Comparison of ENCODE assay signal across 8 mouse cellular contexts in the genomic region with DNA sequence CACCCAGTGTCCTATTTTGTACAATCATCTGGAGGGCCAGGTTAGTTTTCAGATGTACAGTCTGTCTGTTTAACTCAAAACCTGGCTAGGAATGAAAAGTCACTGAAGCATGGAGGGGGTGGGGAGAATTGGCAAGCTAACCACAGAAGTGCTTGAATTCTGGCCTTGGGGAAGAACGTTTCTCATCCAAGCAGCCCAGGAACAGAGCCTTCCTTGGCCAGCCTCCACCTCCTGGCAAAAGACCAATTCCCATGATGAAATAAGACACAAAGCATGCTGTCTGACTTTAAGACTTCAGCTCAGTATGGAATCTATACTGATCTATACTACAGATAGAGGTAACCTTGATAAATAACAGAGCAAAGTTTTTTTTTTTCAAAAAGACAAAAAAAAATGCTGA.
DNase-seq lines count a peak whose midpoint lies in the region; ATAC-seq and TF ChIP-seq lines count a peak whose summit lies in the region.

No protein-coding gene starts in this region.

- WGBS in hindbrain, embryonic 16.5 days = 35% methylated on average over 1 of the region's 1 CpGs
- WGBS in hindbrain, embryonic 10.5 days = 55% methylated on average over 1 of the region's 1 CpGs
- 0% methylated on average over 1 of the region's 1 CpGs for WGBS in lung, postnatal 0 days
- WGBS in intestine, embryonic 16.5 days = 26% methylated on average over 1 of the region's 1 CpGs

- peaks cover 8% of the 10 kb centered on the region for H3K4me1 ChIP-seq in hindbrain, embryonic 16.5 days (ENCODE audit: control insufficient read depth, insufficient read depth, low read depth, low read length)
- peaks cover 11% of the 10 kb centered on the region for H3K4me1 ChIP-seq in hindbrain, embryonic 10.5 days (replicated peaks)
- H3K4me1 ChIP-seq in lung, postnatal 0 days (ENCODE audit: insufficient read depth, low read depth, low read length) = peaks cover 9% of the 10 kb centered on the region; the same call in 1 of the 2 replicates
- peaks cover 8% of the 10 kb centered on the region; the same call in 1 of the 2 replicates for H3K4me1 ChIP-seq in intestine, embryonic 16.5 days (ENCODE audit: control insufficient read depth, insufficient read depth, low read length)

- peak; percentile 64 for ATAC-seq in hindbrain, embryonic 16.5 days
- ATAC-seq in lung, postnatal 0 days = 0 out of 2 replicates have a peak, but pooled peaks have one; percentile 27
- no peak for ATAC-seq in intestine, embryonic 16.5 days

- no peak overlapping the region for H3K4me2 ChIP-seq in hindbrain, embryonic 16.5 days (ENCODE audit: low read length)
- no peak overlapping the region for H3K4me2 ChIP-seq in lung, postnatal 0 days (replicated peaks; ENCODE audit: low read depth, low read length)
- no peak overlapping the region for H3K4me2 ChIP-seq in intestine, embryonic 16.5 days (ENCODE audit: low read depth, low read length)

- intact Hi-C loops in heart, postnatal 14 days (cut with DNase I) = no loop called here

- no peaks in the 10 kb centered on the region for H3K36me3 ChIP-seq in hindbrain, embryonic 16.5 days (ENCODE audit: control insufficient read depth, insufficient read depth, low read length)
- H3K36me3 ChIP-seq in hindbrain, embryonic 10.5 days = no peaks in the 10 kb centered on the region
- H3K36me3 ChIP-seq in lung, postnatal 0 days (ENCODE audit: insufficient read depth, low read length) = no peaks in the 10 kb centered on the region
- no peaks in the 10 kb centered on the region for H3K36me3 ChIP-seq in intestine, embryonic 16.5 days (ENCODE audit: control insufficient read depth, insufficient read depth, low read length)

- no peaks in the 10 kb centered on the region for H3K27me3 ChIP-seq in hindbrain, embryonic 16.5 days (replicated peaks; ENCODE audit: control insufficient read depth, insufficient read depth, low read length)
- H3K27me3 ChIP-seq in hindbrain, embryonic 10.5 days (ENCODE audit: insufficient read depth, poor library complexity, severe bottlenecking) = peaks cover 12% of the 10 kb centered on the region; the same call in 1 of the 2 replicates
- H3K27me3 ChIP-seq in lung, postnatal 0 days (replicated peaks; ENCODE audit: insufficient read depth, low read length) = no peaks in the 10 kb centered on the region
- H3K27me3 ChIP-seq in intestine, embryonic 16.5 days (replicated peaks; ENCODE audit: control insufficient read depth, insufficient read depth, low read length) = no peaks in the 10 kb centered on the region

- no peak overlapping the region for H3K4me3 ChIP-seq in hindbrain, embryonic 16.5 days (ENCODE audit: low read length)
- H3K4me3 ChIP-seq in hindbrain, embryonic 10.5 days = no peak overlapping the region
- H3K4me3 ChIP-seq in lung, postnatal 0 days (ENCODE audit: low read depth, low read length) = no peak overlapping the region
- no peak overlapping the region for H3K4me3 ChIP-seq in intestine, embryonic 16.5 days (ENCODE audit: low read length)

- no peak for DNase-seq in hindbrain, embryonic 10.5 days (ENCODE audit: low spot score)
- peak; percentile 94 to 98 for DNase-seq in adrenal gland, adult (ENCODE audit: inconsistent age in 2 of 2, low spot score in 1 of 2)
- peak; percentile 95 to 96 for DNase-seq in cerebellum, postnatal 10 days
- peak; percentile 80 to 83 for DNase-seq in heart, postnatal 14 days
- peak; percentile 83 for DNase-seq in lung, postnatal 0 days (ENCODE audit: low spot score)
- no peak for DNase-seq in thymus, postnatal 36 days

- H3K27ac ChIP-seq in hindbrain, embryonic 16.5 days (ENCODE audit: low read depth, low read length) = no peak overlapping the region
- no peak overlapping the region for H3K27ac ChIP-seq in hindbrain, embryonic 10.5 days
- no peak overlapping the region for H3K27ac ChIP-seq in lung, postnatal 0 days (ENCODE audit: low read length)
- H3K27ac ChIP-seq in intestine, embryonic 16.5 days (ENCODE audit: low read length) = no peak overlapping the region

- TF ChIP-seq CTCF in lung, postnatal 0 days (IDR thresholded peaks at IDR 0.05) = no peak

- H3K9me3 ChIP-seq in hindbrain, embryonic 16.5 days (ENCODE audit: control insufficient read depth, low read length) = no peaks in the 10 kb centered on the region
- H3K9me3 ChIP-seq in hindbrain, embryonic 10.5 days = no peaks in the 10 kb centered on the region
- H3K9me3 ChIP-seq in lung, postnatal 0 days (ENCODE audit: low read length) = no peaks in the 10 kb centered on the region
- no peaks in the 10 kb centered on the region for H3K9me3 ChIP-seq in intestine, embryonic 16.5 days (ENCODE audit: control insufficient read depth, low read length)

- no peak overlapping the region for H3K9ac ChIP-seq in hindbrain, embryonic 16.5 days (ENCODE audit: low read depth, low read length)
- H3K9ac ChIP-seq in lung, postnatal 0 days (replicated peaks; ENCODE audit: low read depth) = no peak overlapping the region
- H3K9ac ChIP-seq in intestine, embryonic 16.5 days (ENCODE audit: low read depth, low read length) = no peak overlapping the region

- TF ChIP-seq EP300 in lung, postnatal 0 days (IDR thresholded peaks at IDR 0.05) = peak; percentile 45; the same call in 1 of the 2 replicates

Comparison
In these comparisons a context has a peak if more than half of its experiments do, and no peak if none do; other contexts are left out.
1. DNase-seq: peak in adrenal gland, adult (2 of 2), cerebellum, postnatal 10 days (2 of 2), heart, postnatal 14 days (2 of 2) and lung, postnatal 0 days (single experiment); none in hindbrain, embryonic 10.5 days (single experiment) and thymus, postnatal 36 days (0 of 2).